Mouse (Mus musculus) CH12.LX (cell line): ENCODE measurements at regions not wholly inside any gene's neighbourhood (a gene's known extent, or its start where the extent isn't known, plus 50 kb on each side); places are given as distances from the start of the nearest gene placed in this dataset.

Experiments
- DNase-seq: peaks from one replicate; pipeline ENCODE4 v3.0.0-alpha.2; 2013; ENCODE audit errors: extremely low read depth
- H3K27ac ChIP-seq: 2 replicates; pipeline ENCODE4 v1.5.1; 2012; ENCODE audit warnings: low read depth, mild to moderate bottlenecking, control low read depth, moderate library complexity; ENCODE audit not compliant: insufficient read depth
- H3K27me3 ChIP-seq: replicated peaks from 2 replicates; pipeline ENCODE3; 2012; ENCODE audit warnings: inconsistent platforms
- H3K36me3 ChIP-seq, 2 experiments: replicated peaks in 1 of 2; 2 replicates each; pipeline versions ENCODE3 to v1.6.1; 2012; ENCODE audit warnings: inconsistent platforms in 1 of 2, low read length in 1 of 2, mild to moderate bottlenecking in 1 of 2, mixed read lengths in 1 of 2, moderate library complexity in 1 of 2; ENCODE audit not compliant: control insufficient read depth in 1 of 2, insufficient read depth in 1 of 2
- H3K4me1 ChIP-seq, 2 experiments: 2 replicates each; pipeline ENCODE4 v1.6.1; 2012; ENCODE audit warnings: inconsistent platforms in 1 of 2, moderate library complexity in 1 of 2; ENCODE audit not compliant: insufficient read depth in 2 of 2, control insufficient read depth in 1 of 2
- H3K4me2 ChIP-seq: 2 replicates; pipeline ENCODE4 v1.6.1; 2012; ENCODE audit warnings: low read depth, mild to moderate bottlenecking, control low read depth; ENCODE audit not compliant: poor library complexity, insufficient read depth, severe bottlenecking
- H3K4me3 ChIP-seq, 3 experiments: fragments of 150-350 bp in 1 of 3; sonication (generic) in 1 of 3; replicated peaks in 1 of 3; 2 replicates each; pipeline versions ENCODE3 to v1.5.1; 2011 to 2012; ENCODE audit warnings: low read depth in 2 of 3, low read length in 2 of 3, mild to moderate bottlenecking in 2 of 3, moderate library complexity in 2 of 3, control low read depth in 1 of 3, improper control_type of control experiment in 1 of 3, inconsistent platforms in 1 of 3, mixed read lengths in 1 of 3; ENCODE audit not compliant: poor library complexity in 1 of 3
- H3K79me2 ChIP-seq: replicated peaks from 2 replicates; pipeline ENCODE4 v1.6.1; 2012; ENCODE audit warnings: mild to moderate bottlenecking, moderate library complexity; ENCODE audit not compliant: control insufficient read depth, poor library complexity, insufficient read depth, severe bottlenecking; ENCODE audit errors: extremely low read depth
- H3K9ac ChIP-seq: 2 replicates; pipeline ENCODE4 v1.6.1; 2012; ENCODE audit warnings: low read depth, mild to moderate bottlenecking, control low read depth, moderate library complexity; ENCODE audit not compliant: insufficient read depth
- H3K9me3 ChIP-seq: replicated peaks from 2 replicates; pipeline ENCODE3; 2012; ENCODE audit warnings: low read length, inconsistent platforms, mixed read lengths
- CHD1 ChIP-seq: IDR thresholded peaks from 2 replicates; pipeline ENCODE4 v1.6.1; 2012; ENCODE audit warnings: low read depth, low read length, improper control_type of control experiment, inconsistent platforms
- CTCF ChIP-seq, 2 experiments: IDR thresholded peaks in 1 of 2; conservative IDR thresholded peaks in 1 of 2; 2 replicates each; pipeline ENCODE4 v1.5.1; 2011 to 2012; ENCODE audit warnings: low read depth in 2 of 2, low read length in 2 of 2, improper control_type of control experiment in 1 of 2, inconsistent platforms in 1 of 2, mild to moderate bottlenecking in 1 of 2, moderate library complexity in 1 of 2
- E2F4 ChIP-seq: IDR thresholded peaks from 2 replicates; pipeline ENCODE4 v1.6.1; 2011; ENCODE audit warnings: low read depth, low read length, improper control_type of control experiment; ENCODE audit not compliant: insufficient replicate concordance
- ELF1 ChIP-seq: IDR thresholded peaks from 2 replicates; pipeline ENCODE4 v1.6.1; 2014; ENCODE audit warnings: low read depth, mild to moderate bottlenecking, inconsistent platforms, low read length, improper control_type of control experiment
- ETS1 ChIP-seq: conservative IDR thresholded peaks from 2 replicates; pipeline ENCODE4 v1.6.1; 2012; ENCODE audit warnings: low read depth, mild to moderate bottlenecking, inconsistent platforms, low read length, improper control_type of control experiment, moderate library complexity
- GABPA ChIP-seq: IDR thresholded peaks from 2 replicates; pipeline ENCODE4 v1.6.1; 2012; ENCODE audit warnings: low read depth, low read length, improper control_type of control experiment, inconsistent platforms; ENCODE audit not compliant: insufficient replicate concordance
- HCFC1 ChIP-seq: IDR thresholded peaks from 2 replicates; pipeline ENCODE4 v1.6.1; 2012; ENCODE audit warnings: low read depth, mild to moderate bottlenecking, inconsistent platforms, low read length, improper control_type of control experiment
- JUN ChIP-seq: IDR thresholded peaks from 2 replicates; pipeline ENCODE4 v1.6.1; 2011; ENCODE audit warnings: low read depth, mild to moderate bottlenecking, low read length, improper control_type of control experiment, moderate library complexity; ENCODE audit not compliant: insufficient read depth
- JUND ChIP-seq: conservative IDR thresholded peaks from 2 replicates; pipeline ENCODE4 v1.6.1; 2011; ENCODE audit warnings: low read depth, low read length, improper control_type of control experiment
- KAT2A ChIP-seq: IDR thresholded peaks from 2 replicates; pipeline ENCODE4 v1.6.1; 2012; ENCODE audit warnings: low read length, improper control_type of control experiment, inconsistent platforms; ENCODE audit not compliant: insufficient replicate concordance
- MAX ChIP-seq: IDR thresholded peaks from 2 replicates; pipeline ENCODE4 v1.6.1; 2011; ENCODE audit warnings: low read length, improper control_type of control experiment
- MAZ ChIP-seq: IDR thresholded peaks from 2 replicates; pipeline ENCODE4 v1.6.1; 2012; ENCODE audit warnings: low read depth, mild to moderate bottlenecking, inconsistent platforms, low read length, improper control_type of control experiment, moderate library complexity
- MEF2A ChIP-seq: IDR thresholded peaks from 2 replicates; pipeline ENCODE4 v1.6.1; 2014; ENCODE audit warnings: low read depth, mild to moderate bottlenecking, inconsistent platforms, low read length, improper control_type of control experiment, borderline replicate concordance
- MXI1 ChIP-seq: IDR thresholded peaks from 2 replicates; pipeline ENCODE4 v1.6.1; 2011; ENCODE audit warnings: mild to moderate bottlenecking, low read depth, low read length, improper control_type of control experiment
- MYC ChIP-seq: IDR thresholded peaks from 2 replicates; pipeline ENCODE4 v1.6.1; 2011; ENCODE audit warnings: low read depth, mild to moderate bottlenecking, improper control_type of control experiment, low read length
- NELFE ChIP-seq: IDR thresholded peaks from 2 replicates; pipeline ENCODE4 v1.6.1; 2011; ENCODE audit warnings: low read depth, low read length, improper control_type of control experiment
- NRF1 ChIP-seq: IDR thresholded peaks from 2 replicates; pipeline ENCODE4 v1.6.1; 2014; ENCODE audit warnings: low read depth, mild to moderate bottlenecking, inconsistent platforms, low read length, improper control_type of control experiment, moderate library complexity
- RAD21 ChIP-seq: IDR thresholded peaks from 2 replicates; pipeline ENCODE4 v1.6.1; 2011; ENCODE audit warnings: low read depth, mild to moderate bottlenecking, low read length, improper control_type of control experiment, moderate library complexity
- SIN3A ChIP-seq: IDR thresholded peaks from 2 replicates; pipeline ENCODE4 v1.6.1; 2012; ENCODE audit warnings: low read length, improper control_type of control experiment, inconsistent platforms
- TBP ChIP-seq: conservative IDR thresholded peaks from 2 replicates; pipeline ENCODE4 v1.6.1; 2011; ENCODE audit warnings: low read depth, low read length, improper control_type of control experiment
- TCF12 ChIP-seq: IDR thresholded peaks from 2 replicates; pipeline ENCODE4 v1.6.1; 2014; ENCODE audit warnings: low read depth, mild to moderate bottlenecking, inconsistent platforms, low read length, improper control_type of control experiment
- USF1 ChIP-seq: IDR thresholded peaks from 2 replicates; pipeline ENCODE4 v1.6.1; 2014; ENCODE audit warnings: low read depth, mild to moderate bottlenecking, inconsistent platforms, low read length, improper control_type of control experiment
- ZC3H11A ChIP-seq: IDR thresholded peaks from 2 replicates; pipeline ENCODE4 v1.6.1; 2012; ENCODE audit warnings: low read depth, mild to moderate bottlenecking, inconsistent platforms, low read length, improper control_type of control experiment
- ZKSCAN1 ChIP-seq: IDR thresholded peaks from 2 replicates; pipeline ENCODE4 v1.6.1; 2012; ENCODE audit warnings: low read depth, inconsistent platforms, low read length, improper control_type of control experiment, borderline replicate concordance
- ZMIZ1 ChIP-seq: IDR thresholded peaks from 2 replicates; pipeline ENCODE4 v1.6.1; 2012; ENCODE audit warnings: low read depth, mild to moderate bottlenecking, inconsistent platforms, low read length, improper control_type of control experiment
- dilution Hi-C: fragments of 300-500 bp; cut with MboI; formaldehyde crosslinking; loops from 2 replicates; pipeline ENCODE4 v1.14.3; 2020; ENCODE audit warnings: low sequenced_read_pairs; ENCODE audit not compliant: extremely low pct_unique_long_range_greater_than_20kb, extremely low pct_ligation_motif_present
- in situ Hi-C: fragments of 300-500 bp; cut with MboI; formaldehyde crosslinking; loops from 3 replicates; pipeline ENCODE4 v1.14.3; 2019; ENCODE audit warnings: low sequenced_read_pairs, low pct_ligation_motif_present, low pct_unique_long_range_greater_than_20kb, mixed read lengths

- H3K4me3 ChIP-seq, result no peak overlapping the region
- no peaks in the 10 kb centered on the region for H3K4me1 ChIP-seq
- no peak for DNase-seq
- no peak overlapping the region for H3K27ac ChIP-seq
- no peaks in the 10 kb centered on the region for H3K9me3 ChIP-seq
- TF ChIP-seq RAD21 (no peak), TBP (no peak), ZMIZ1 (no peak), MYC (no peak), MEF2A (no peak), MAZ (no peak), NELFE (no peak), NRF1 (no peak), TCF12 (no peak), KAT2A (no peak), ETS1 (no peak), GABPA (no peak), USF1 (no peak), JUND (no peak), JUN (no peak)
- H3K36me3 ChIP-seq, result no peaks in the 10 kb centered on the region
- H3K79me2 ChIP-seq, result no peaks in the 10 kb centered on the region
- no peak overlapping the region for H3K4me2 ChIP-seq
- H3K9ac ChIP-seq, result no peak overlapping the region
- H3K27me3 ChIP-seq, result no peaks in the 10 kb centered on the region
- dilution Hi-C loops, result no loop called here
- in situ Hi-C loops, result no loop called here
These were observed 67.9 kb upstream of the Adarb2 start for GRCm38 (mm10) chr13:8134764-8135163.

- in situ Hi-C loops (no loop called here), dilution Hi-C loops (no loop called here)
- H3K4me1 ChIP-seq, result no peaks in the 10 kb centered on the region
- no peaks in the 10 kb centered on the region for H3K36me3 ChIP-seq
- DNase-seq, result no peak
- no peak overlapping the region for H3K4me3 ChIP-seq
- no peak overlapping the region for H3K4me2 ChIP-seq
- H3K9me3 ChIP-seq, result no peaks in the 10 kb centered on the region
- H3K27me3 ChIP-seq, result no peaks in the 10 kb centered on the region
- no peak overlapping the region for H3K27ac ChIP-seq
- H3K9ac ChIP-seq, result no peak overlapping the region
- TF ChIP-seq ZC3H11A (no peak), ELF1 (no peak), ZMIZ1 (no peak), MXI1 (no peak), SIN3A (no peak), NRF1 (no peak), MEF2A (no peak), RAD21 (no peak), E2F4 (no peak), HCFC1 (no peak), CHD1 (no peak), ZKSCAN1 (no peak), KAT2A (no peak), TBP (no peak), GABPA (no peak), CTCF (conservative IDR thresholded peaks at IDR 0.05 in 1 of 2, IDR thresholded peaks at IDR 0.05 in 1 of 2; ENCODE audit: low read depth in 2 of 2, low read length in 2 of 2) (no peak), MAX (no peak), JUN (no peak)
- H3K79me2 ChIP-seq, result no peaks in the 10 kb centered on the region
These were observed 63.3 kb upstream of the Adarb2 start for GRCm38 (mm10) chr13:8139396-8139795.
